Mouse (Mus musculus) neutrophil, adult 5-6 weeks (primary cell): Measurements from ENCODE around the gene Abcc10. TPM values are rescaled to one million over a fixed set of nuclear protein-coding genes. Genes with fewer than 3 reads are reported as not detected.

ENCODE experiments used
- ATAC-seq: fragments of 151-379, 151-347 bp; 2 replicates; pipeline ENCODE4 v1.8.0; 2017; ENCODE audit warnings: mild to moderate bottlenecking, moderate TSS enrichment; ENCODE audit not compliant: insufficient number of reproducible peaks, poor library complexity, low FRiP score, severe bottlenecking; ENCODE audit errors: extremely low read depth
- total RNA-seq: library from RNA; stranded (forward); fragments of 200-1000 nt; gene quantifications from 2 replicates; pipeline ENCODE4 v1.2.3, GENCODE M21; 2017

Abcc10 gene
- total RNA-seq, 1 experiment from 2014 or later = 3.1 TPM

DNA sequence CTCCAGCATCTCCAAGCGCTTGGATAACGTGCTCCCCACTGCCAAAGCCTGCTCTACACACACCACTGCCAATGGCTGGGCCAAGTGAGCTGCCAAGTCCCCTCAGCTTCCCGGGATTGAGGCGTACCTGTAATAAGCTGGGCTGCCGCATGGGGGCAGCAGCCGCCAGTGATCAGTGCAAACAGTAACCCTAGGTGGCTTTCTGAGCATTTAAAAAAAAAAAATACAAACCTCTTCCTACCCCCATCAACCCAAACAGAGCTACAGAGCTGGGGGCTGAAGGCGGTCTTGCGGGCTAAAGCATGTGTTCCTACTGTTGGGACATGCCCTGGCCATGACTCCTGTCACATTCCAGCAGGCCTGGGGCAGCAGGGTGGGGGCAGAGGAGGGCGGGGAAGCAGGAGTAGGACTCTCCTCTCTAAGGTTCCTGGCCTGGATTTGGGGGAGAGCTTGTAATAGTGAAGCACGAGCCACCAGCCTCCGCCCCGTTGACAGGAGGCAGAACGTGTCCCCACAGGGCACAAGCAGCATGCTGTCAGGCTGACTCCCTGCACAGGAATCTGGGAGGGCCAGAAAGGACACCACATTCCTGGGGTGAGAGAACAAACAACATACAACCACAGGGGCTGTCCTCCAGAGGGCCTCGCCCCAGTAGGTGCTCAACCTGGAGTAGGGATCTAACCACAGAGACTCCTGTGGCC is 62.1 kb downstream of the Abcc10 start:
- ATAC-seq = peak; percentile 52; the same call in 1 of the 2 replicates

DNA sequence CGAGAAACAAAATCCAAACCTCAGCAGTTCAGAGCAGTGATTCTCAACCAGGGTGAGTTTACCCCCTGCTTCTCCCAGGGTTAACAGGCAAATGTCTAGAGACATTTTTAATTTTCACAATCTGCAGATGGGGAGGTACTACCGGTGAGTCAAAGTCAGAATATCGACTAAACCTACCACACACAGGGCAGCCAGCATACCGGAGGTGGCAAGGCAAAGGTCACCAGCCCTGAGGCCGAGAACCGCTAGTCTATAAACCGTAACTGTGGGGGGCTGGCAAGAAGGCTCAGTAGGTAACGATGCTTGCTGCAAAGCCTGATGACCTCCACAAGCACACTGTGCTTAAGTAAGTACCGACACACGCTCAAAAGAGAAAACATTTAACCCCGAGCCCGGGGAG is 62.6 kb downstream of the Abcc10 start:
- no peak for ATAC-seq

DNA sequence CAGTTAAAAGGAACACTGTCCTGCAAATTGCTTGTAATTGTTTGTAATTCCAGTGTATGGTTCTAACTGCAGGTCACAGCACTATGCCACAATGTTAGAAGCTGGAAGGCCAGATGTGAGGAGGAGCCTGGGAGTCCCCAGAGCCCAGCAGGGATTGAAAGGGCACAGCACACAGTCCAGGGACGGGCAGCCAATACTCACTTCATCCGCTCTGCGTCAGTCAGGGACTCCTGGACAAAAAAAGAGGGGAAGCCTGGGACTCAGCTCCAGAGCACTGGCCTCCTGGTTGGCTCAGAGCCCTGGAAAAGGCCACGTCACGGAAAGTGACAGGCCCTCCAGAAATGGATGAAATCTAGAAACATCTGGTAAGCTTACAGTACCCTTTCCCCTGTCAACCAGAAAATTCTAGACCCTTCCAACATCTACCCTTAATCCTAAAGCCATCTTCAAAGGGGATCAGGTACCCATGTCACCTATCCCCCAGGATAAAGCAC is 65.9 kb downstream of the Abcc10 start:
- no peak for ATAC-seq

DNA sequence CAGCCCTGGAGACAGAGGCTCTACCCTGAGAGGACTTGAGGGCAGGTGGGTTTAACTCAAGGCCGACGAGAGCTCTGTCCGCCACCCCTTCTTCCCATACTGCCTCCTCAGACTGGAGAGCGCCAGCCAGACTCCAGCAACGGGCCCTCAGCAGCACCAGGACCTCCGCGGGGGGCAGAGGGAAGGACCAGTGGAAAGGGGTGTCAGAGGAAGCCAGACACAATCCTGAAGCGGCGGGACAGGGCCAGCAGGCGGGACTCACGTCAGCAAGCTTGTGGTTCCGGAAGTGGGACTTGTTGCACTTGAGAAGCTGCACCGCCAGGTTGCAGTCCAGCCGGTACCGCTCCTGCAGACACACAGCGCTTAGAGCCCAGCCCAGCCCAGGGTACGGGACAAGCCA is 68.5 kb downstream of the Abcc10 start:
- ATAC-seq = no peak

DNA sequence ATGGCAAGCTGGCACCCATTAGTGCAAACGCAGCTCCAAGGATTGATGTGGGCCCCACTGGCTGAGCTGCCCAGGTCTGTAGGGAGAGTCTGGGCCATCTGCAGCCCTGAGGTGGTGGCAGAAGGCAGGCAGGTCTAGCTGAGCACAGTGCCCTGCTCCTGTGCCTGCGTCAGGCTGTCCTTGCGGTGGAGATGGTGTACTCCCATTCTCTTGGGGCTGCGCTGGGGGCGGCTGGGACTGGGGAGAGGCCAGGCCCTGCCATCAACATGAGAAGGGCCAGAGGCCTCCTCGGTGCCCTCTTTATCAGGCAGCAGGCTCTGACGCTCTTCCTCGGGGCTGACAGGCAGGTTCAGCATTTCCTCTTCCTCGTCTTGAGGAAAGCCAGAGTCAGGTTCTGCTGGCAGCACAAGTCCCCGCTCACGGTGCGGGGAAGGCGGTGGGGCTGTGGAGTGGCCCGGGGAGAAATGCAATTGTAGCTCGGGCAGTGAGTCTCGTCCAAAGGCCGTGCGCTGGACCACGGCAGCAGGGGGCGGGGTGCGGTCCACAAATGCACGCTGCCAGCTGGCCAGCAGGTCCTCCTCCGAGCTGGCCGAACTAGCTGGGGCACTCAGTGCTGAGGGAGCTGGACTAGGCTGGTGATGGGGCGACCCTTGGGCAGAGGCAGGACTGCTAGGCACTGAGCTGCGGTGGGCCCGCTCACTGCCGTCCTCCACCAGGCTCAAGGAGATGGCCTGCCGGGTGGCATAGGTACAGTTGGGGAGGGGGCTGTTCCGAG is 69.7 kb downstream of the Abcc10 start:
- no peak for ATAC-seq

DNA sequence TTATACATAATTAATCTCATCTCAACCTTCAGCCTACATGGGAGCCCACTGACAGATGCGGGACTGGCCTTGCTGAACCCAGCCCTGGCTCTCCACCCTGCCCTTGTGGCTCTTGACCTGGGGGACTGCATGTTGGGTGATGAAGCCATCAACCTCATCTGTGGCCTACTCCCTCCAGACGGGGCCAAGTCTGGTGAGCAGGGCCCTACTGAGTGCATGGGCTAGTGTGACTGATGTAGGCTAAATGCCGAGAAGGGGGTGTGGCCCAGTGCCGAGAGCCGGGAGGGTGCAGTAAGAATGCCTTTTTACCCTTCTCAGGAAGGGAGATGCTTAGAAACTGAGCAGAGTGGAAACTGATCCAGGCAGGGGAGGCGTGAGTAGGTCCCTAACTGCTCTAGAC is 73.0 kb downstream of the Abcc10 start:
- no peak for ATAC-seq

DNA sequence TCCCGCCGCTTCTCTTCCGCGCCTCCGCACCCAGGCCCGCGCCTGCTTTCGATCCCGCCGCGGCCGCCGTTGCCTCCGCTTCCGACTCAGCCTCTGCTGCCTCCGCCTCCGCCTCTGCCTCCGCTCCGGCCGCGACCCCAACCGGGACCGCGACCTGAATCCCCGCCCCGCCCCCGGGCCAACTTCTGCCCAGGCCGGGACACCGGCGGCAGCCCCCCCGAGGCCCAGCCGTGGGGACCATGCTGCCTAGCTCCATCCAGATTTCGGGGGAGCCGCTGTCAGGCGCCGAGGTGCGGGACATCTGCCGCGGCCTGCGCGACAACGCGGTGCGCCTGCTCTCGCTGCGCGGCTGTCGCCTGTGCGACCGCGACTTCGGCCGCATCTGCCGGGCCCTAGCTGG is 74.0 kb downstream of the Abcc10 start:
- no peak for ATAC-seq

DNA sequence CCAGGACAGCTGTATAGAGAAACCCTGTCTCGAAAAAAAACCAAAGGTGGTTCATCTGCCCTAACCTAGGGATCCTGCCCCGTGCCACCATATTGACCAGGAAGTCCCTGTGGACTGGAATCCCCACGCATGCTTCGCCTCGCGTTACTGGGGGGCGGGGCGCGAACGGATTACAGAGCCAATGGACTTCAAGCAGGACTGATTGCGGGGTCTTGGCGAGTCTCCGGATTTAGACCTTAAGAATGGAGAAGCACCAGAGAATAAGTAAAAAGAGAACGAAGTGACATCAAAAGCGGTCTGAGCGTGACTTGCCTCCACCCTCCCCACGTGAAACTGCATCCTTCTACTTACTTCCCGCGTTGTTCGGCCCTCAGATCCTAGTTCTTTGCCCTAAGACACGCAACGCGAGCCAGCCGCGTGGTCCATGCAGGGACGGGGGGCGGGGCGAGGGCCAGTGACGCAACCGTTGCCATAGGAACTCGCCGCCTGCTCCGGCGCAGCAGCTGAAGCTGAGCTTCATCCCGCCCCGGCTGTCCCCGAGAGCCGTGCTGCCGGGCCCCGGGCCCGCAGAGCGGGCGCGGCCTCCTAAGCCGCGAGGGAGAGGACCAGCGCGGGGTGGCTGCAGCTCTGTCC is 74.6 kb downstream of the Abcc10 start, which contains the start of gene Lrrc73:
TSS of gene Lrrc73 (plus strand) at position 80 of the 633 bp plus-strand sequence.
- ATAC-seq = peak; percentile 59

Other genes starting within 250 kb of the Abcc10 start
- 20.1 and 23.6 TPM in 2 replicates for gene Mrps18a, start 217.4 kb downstream of the Abcc10 start, total RNA-seq
- not detected in 2 replicates for gene Rsph9, start 184.1 kb downstream of the Abcc10 start, total RNA-seq
- 7.1 and 10.6 TPM in 2 replicates for gene Mad2l1bp, start 174.8 kb downstream of the Abcc10 start, total RNA-seq
- 181 and 188 TPM in 2 replicates for gene Gtpbp2, start 167.3 kb downstream of the Abcc10 start, total RNA-seq
- 13.2 and 14.4 TPM in 2 replicates for gene Polh, start 125.7 kb downstream of the Abcc10 start, total RNA-seq
- 30.9 and 37.5 TPM in 2 replicates for gene Xpo5, start 125.6 kb downstream of the Abcc10 start, total RNA-seq
- 23.3 and 25.4 TPM in 2 replicates for gene Polr1c, start 80.3 kb downstream of the Abcc10 start, total RNA-seq
- gene Yipf3, start 80.3 kb downstream of the Abcc10 start, total RNA-seq = 59.1 and 61.4 TPM in 2 replicates
- gene Lrrc73, start 74.8 kb downstream of the Abcc10 start, total RNA-seq = 0.74 and 1.3 TPM in 2 replicates
- gene Tjap1, start 45.3 kb downstream of the Abcc10 start, total RNA-seq = 17.2 and 17.8 TPM in 2 replicates
- not detected in 2 replicates for gene Dlk2, start 30.9 kb downstream of the Abcc10 start, total RNA-seq
- 216 and 260 TPM in 2 replicates for gene Zfp318, start 55.4 kb upstream of the Abcc10 start, total RNA-seq
- 2.3 and 4.3 TPM in 2 replicates for gene Crip3, start 100.6 kb upstream of the Abcc10 start, total RNA-seq
- gene Slc22a7, start 110.1 kb upstream of the Abcc10 start, total RNA-seq = not detected in 2 replicates
- 2.2 and 2.3 TPM in 2 replicates for gene Ttbk1, start 159.3 kb upstream of the Abcc10 start, total RNA-seq
- not detected in 2 replicates for gene Dnph1, start 168.4 kb upstream of the Abcc10 start, total RNA-seq
- 5.5 and 7.9 TPM in 2 replicates for gene Cul9, start 218.0 kb upstream of the Abcc10 start, total RNA-seq
- 30.5 and 37.6 TPM in 2 replicates for gene Srf, start 227.8 kb upstream of the Abcc10 start, total RNA-seq